Mouse (Mus musculus): ENCODE results near the gene Trim44.

Trim44 gene

DNA sequence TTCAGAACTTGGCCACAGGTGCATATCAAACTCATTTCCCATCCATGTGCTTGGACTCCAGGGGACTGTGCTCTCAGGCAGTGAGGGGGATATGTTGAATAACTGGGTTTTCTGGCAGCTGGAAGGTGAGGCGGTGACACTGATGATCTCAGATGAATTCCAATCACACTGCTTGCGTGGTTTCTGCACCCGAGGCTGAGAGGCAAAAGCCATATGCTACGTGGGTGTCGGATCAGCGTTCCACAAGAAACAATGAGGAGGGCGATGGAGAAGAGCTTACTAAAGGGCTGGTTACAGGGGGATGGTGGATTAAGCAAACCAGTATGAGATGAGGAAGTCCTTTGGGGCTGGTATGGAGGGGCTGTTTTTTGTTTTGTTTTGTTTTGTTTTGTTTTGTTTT lies 127.8 kb downstream of the Trim44 start:
- no peak for DNase-seq

DNA sequence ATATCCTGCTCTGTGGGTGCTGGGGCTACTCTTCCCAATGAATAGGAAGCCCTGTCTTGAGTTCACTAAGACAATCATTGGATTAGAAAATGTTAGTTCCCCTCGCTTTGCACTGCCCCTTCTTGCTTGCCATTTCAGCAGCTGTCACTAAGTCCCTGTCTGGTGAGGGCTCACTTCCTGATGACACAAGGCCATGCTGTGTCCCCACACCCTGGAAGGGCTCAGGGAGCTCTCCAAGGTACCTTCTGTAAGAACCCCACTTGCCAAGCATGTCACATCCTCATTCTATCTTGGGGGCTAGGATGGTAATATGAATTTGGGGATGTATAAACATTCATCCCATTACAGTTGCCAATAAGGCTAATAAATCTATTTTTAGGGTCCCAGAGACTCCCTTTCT lies 129.7 kb downstream of the Trim44 start:
- peak; percentile 41 for DNase-seq

DNA sequence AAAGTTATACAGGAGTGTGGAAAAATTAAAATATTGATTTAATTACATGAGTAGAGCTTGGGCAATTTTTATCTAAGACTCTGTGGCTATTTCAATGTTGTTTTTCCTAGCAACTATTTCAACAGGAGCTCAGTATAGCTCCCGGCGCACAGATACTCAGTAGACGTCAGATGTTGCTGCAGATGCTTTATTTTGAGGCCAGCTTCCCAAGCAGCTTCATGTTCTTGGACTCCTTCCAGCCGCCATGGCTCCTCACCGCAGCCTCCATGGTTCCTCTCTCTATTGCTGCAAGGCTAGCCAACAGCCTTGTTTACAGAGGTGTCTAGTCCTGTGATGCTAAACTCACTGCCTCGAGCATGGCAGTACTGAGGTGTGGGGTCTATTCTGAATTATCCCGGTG lies 134.3 kb downstream of the Trim44 start:
- no peak for DNase-seq

DNA sequence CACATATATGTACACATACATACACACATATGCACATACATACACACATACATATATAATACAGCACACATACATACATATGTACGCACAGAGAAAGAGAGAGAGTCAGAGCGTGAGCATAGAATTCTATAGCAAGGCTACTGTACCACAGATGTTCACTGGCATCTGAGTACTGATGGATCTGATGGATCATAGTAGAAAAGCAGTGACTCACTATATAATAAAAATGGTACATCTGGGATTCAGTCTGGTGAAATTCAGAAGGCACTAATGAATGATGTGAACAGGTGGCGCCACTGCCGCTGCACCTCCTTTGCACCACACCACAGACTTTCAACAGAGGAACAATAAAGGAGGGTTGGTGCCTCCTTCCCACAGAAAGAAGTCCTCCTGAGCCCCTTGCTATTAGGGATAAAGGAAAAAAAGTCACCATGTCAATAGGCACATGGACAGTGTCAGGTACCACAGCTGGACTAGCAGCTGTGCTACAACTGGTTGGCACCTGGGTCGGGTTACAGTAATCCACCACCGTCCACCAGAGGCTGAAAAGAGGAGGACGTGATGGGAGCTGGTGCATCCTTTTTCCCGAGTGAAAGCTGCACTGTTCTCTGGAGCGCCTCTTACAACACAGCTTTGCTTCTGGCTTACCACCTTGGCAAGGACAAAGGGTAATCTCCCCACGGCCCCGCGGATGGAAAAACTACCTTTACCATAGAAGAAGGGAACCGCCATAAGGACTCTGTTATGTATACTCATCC lies 139.9 kb downstream of the Trim44 start:
- DNase-seq, result no peak

DNA sequence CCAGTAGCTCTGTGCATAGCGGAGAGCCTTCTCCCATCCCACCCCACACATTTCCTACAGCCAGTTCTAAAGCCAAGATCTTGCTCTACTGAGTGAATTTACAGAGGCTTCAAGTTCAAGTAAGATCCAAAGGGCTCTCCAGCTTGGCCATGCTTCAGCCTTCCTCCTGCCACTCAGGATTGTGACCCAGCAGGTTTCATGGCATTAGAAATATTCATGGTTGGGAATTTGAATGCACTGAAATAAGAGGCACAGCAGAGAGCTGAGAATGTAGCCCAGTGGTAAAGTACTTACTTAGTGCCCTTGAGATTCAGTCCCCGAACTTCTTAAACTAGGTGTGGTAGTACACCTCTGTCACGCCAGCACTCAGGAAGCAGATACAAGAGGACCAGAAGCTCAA lies 140.7 kb downstream of the Trim44 start:
- DNase-seq, result no peak

DNA sequence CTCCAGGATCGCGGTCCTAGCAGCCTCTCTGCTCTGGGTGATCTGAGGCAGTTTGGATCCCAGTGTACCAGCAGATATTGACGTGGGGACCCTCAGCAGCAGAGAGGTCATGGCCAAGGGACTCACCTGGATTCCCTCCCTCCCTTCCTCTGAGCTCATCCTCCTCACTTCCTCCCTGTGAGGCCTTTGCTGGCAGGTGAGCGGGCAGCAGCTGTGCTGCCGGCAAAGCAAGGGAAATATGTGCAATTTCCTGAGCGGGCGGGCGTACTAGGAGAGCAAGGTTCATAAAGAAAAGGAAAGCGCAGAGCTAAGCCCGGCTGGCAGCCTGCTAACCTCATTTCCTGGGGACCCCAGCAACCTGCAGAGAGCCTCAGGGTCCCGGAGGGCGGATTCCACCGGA lies 148.5 kb downstream of the Trim44 start:
- DNase-seq, result peak; percentile 83

DNA sequence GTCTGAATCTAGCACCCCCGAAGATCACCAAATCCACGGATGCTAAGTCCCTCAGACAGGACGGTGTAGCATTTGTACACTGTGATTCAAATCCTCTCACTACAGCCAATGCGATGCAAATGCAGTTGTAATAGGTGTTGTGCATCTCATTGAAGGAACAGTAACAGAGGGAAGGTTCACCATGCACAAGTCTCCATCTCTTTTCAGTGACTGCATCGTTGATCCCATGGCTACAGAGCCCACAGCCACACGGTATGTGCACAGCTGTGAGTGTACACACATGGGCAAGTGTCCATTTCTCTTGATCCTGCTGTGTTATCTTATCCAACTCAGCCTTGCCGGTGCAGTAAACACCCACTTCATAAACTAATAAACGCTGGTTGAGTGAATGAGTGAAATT lies 148.9 kb downstream of the Trim44 start:
- peak; percentile 25 for DNase-seq

DNA sequence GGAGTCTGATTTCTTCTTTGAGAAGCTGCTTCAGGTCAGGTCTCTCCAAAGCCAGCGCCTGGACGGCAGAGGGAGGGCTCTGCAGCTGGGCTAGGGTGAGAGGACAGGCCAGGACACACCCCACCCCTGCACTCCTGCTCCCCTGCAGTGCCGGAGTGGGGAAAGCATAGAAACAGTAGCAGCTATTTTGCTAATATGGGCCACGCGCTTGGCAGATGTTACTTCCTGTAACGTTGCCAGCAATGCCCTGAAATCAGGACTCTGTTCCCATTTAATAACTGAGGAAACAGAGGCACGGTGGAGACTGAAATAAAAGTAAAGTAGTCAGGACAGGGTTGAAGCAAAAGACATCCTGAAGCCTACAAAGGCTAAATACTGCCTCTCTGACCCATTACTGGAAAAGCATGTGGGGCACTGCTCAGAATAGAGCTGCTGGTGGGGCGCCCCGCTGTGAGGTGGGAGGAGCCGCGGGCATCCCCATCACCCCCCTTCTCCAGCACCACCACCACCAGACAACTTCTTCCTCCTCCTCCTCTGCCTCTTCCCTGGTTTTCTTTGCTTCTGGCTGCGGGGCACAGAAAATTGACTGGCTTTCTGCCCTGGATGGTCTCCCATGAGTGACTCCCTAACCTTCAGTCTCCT lies 149.5 kb downstream of the Trim44 start:
- peak; percentile 59 for DNase-seq

DNA sequence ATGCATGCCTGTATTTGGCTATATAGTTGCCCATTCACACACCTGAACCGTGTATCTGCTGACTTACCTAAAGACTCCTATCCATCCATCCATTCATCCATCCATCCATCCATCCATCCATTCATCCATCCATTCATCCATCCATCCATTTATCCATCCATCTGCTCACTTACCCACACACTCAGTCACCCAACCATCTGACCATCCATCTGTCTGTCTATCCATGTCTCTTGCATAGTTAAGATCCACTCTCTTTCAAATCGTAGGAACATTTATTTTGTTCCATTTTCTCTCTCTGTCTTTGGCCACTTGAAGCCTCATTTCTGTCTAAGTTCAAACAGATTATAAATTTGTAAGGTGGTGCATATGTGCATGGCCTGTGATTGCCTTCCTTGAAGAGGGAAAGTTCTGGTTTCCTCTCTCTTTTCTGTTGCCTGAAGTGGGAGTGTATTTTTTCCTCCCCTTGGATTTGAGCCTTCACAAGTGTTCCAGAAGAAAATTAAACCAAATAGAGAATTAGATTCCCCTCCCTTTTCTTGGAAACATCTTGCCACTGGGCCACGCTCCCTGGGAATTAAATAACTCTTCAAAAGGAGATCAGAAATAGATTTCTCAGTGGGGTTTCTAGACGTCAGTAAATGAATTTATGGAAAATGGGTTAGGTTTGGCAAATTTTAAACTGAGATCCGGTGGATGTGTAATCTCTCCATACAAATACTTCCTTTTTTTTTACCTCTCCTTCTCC lies 150.9 kb downstream of the Trim44 start:
- DNase-seq, result no peak

DNA sequence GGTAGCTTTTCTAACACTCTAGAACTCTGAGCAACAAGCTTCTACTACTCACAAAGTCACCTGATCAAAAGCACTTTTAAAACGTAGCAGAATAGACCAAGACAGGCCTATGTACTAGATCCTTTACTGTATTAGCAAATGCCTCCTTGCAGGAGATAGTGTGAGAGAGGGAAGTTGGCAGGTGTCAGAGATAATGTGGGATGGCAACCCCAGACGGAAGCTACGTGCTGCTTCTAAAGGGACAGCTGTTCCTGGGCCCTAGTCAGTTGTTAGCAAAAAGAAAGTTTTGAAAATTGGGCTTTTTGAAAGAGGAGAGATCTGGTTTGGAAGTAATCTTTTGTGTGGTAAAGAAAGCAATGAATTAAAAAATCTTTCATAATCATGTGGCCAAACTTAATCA lies 151.5 kb downstream of the Trim44 start:
- no peak for DNase-seq

DNA sequence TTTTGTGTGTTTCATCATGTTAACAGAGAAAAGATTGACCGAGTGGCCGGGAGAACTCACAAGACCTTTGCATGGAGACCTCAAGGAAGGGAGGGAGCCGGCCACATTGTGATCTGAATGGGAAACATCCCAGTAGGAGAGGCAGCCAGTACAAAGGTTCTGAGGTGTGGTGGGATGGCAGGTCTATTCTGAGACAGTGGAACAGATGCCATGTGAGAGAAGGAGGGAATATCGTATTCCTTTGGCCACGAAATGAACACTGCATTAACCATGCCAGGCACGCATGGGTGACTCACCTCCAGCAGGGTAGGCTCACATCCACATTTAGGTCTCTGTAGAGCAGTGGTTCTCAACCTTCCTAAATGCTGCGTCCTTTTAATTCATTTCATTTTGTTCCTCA lies 154.4 kb downstream of the Trim44 start:
- no peak for DNase-seq

DNA sequence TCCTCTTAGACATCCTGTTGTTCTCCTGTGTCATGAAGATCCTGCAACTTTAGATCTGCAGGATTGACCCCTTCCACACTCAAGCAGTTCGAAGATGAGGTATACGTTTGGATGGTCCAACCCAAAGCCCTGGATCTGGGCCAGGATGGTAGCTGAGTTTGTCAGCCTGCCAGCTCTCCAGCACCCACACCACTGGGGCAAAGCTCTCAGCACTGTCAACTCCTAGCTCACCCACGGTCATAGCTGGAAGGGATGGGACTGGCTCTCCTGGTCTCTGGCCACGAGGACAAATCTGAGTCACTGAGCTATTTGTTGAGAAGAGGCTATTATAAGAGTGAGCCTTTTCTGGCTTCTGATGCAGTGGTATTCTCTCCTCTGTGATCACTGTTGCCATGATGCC lies 155.0 kb downstream of the Trim44 start:
- DNase-seq, result no peak

Measured in thymus, postnatal 4 days (tissue).